Mouse (Mus musculus) embryonic facial prominence, embryonic 15.5 days (tissue): ENCODE data around the gene Ptprn2. TPM values are rescaled to one million over a fixed set of nuclear protein-coding genes. Genes with fewer than 3 reads are reported as not detected.

ENCODE experiments used
- ATAC-seq: fragments of 200-750 bp; cut with Nextera tagmentation; 2 replicates; pipeline ENCODE4 v1.8.0; 2017; ENCODE audit warnings: low read depth, moderate TSS enrichment; ENCODE audit not compliant: insufficient number of reproducible peaks, low FRiP score, low TSS enrichment
- H3K27ac ChIP-seq: fragments of 300-500 bp; sonication (generic); replicated peaks from 2 replicates; pipeline ENCODE4 v1.5.1; 2015; ENCODE audit warnings: mild to moderate bottlenecking, inconsistent platforms
- H3K27me3 ChIP-seq: fragments of 300-500 bp; sonication (generic); 2 replicates; pipeline ENCODE4 v1.6.1; 2015; ENCODE audit warnings: inconsistent platforms
- H3K36me3 ChIP-seq: fragments of 300-500 bp; sonication (generic); 2 replicates; pipeline ENCODE4 v1.6.1; 2015; ENCODE audit warnings: mild to moderate bottlenecking, inconsistent platforms
- H3K4me1 ChIP-seq: fragments of 300-500 bp; sonication (generic); 2 replicates; pipeline ENCODE4 v1.6.1; 2015; ENCODE audit warnings: inconsistent platforms
- H3K4me2 ChIP-seq: fragments of 300-500 bp; sonication (generic); replicated peaks from 2 replicates; pipeline ENCODE4 v1.6.1; 2015; ENCODE audit warnings: mild to moderate bottlenecking, inconsistent platforms
- H3K4me3 ChIP-seq: fragments of 300-500 bp; sonication (generic); replicated peaks from 2 replicates; pipeline ENCODE4 v1.5.1; 2015; ENCODE audit warnings: mild to moderate bottlenecking, inconsistent platforms
- H3K9ac ChIP-seq: fragments of 300-500 bp; sonication (generic); 2 replicates; pipeline ENCODE4 v1.6.1; 2015; ENCODE audit warnings: inconsistent platforms
- H3K9me3 ChIP-seq: fragments of 300-500 bp; sonication (generic); replicated peaks from 2 replicates; pipeline ENCODE4 v1.6.1; 2016; ENCODE audit warnings: inconsistent platforms
- WGBS: fragments of 180-500 bp; shearing (Covaris S2); methylation state at CpG from one replicate; pipeline ENCODE4 v1.1.7; 2015; 5-methylcytosine and 5-hydroxymethylcytosine counted together
- polyA plus RNA-seq: library from polyadenylated mRNA; unstranded; fragments of >200 nt; fragmentation: Nextera tagmentation; extraction: Ambion mirVana; gene quantifications from 2 replicates; pipeline ENCODE4 v1.2.1, GENCODE M21; 2015

Ptprn2 gene
- polyA plus RNA-seq, 1 experiment from 2014 or later, result 0.12 TPM

- Histone ChIP-seq H3K4me3 (peak overlapping the region; percentile 25), H3K9me3 (no peaks in the 10 kb centered on the region), H3K9ac (no peak overlapping the region), H3K4me1 (peaks cover 13% of the 10 kb centered on the region), H3K36me3 (no peaks in the 10 kb centered on the region), H3K27me3 (peaks cover 68% of the 10 kb centered on the region), H3K27ac (no peak overlapping the region), H3K4me2 (peak overlapping the region; percentile 42)
- WGBS, result 6% methylated on average over 30 of the region's 30 CpGs
- ATAC-seq, result no peak
Measured at GRCm38 (mm10) chr12:117160211-117160891, 674.8 kb downstream of the Ptprn2 start.

GRCm38 (mm10) chr12:117162180-117162579 lies 676.7 kb downstream of the Ptprn2 start:
- peaks cover 13% of the 10 kb centered on the region for H3K4me1 ChIP-seq
- no peak overlapping the region for H3K9ac ChIP-seq
- H3K27me3 ChIP-seq, result peaks cover 54% of the 10 kb centered on the region
- no peak overlapping the region for H3K27ac ChIP-seq
- no peaks in the 10 kb centered on the region for H3K9me3 ChIP-seq
- 60% methylated on average over 3 of the region's 3 CpGs for WGBS
- H3K4me2 ChIP-seq, result no peak overlapping the region
- H3K4me3 ChIP-seq, result no peak overlapping the region
- ATAC-seq, result no peak
- H3K36me3 ChIP-seq, result no peaks in the 10 kb centered on the region

GRCm38 (mm10) chr12:117163789-117164188 lies 678.3 kb downstream of the Ptprn2 start:
- Histone ChIP-seq H3K4me2 (no peak overlapping the region), H3K27me3 (peaks cover 38% of the 10 kb centered on the region), H3K9me3 (no peaks in the 10 kb centered on the region), H3K4me1 (peaks cover 13% of the 10 kb centered on the region), H3K9ac (no peak overlapping the region), H3K27ac (no peak overlapping the region), H3K4me3 (no peak overlapping the region), H3K36me3 (no peaks in the 10 kb centered on the region)
- ATAC-seq, result no peak
- WGBS, result 44% methylated on average over 3 of the region's 3 CpGs

GRCm38 (mm10) chr12:117166266-117166665 lies 680.7 kb downstream of the Ptprn2 start:
- Histone ChIP-seq H3K4me1 (no peaks in the 10 kb centered on the region), H3K27me3 (peaks cover 13% of the 10 kb centered on the region), H3K4me2 (no peak overlapping the region), H3K9me3 (no peaks in the 10 kb centered on the region), H3K9ac (no peak overlapping the region), H3K4me3 (no peak overlapping the region), H3K27ac (no peak overlapping the region), H3K36me3 (no peaks in the 10 kb centered on the region)
- 67% methylated on average over 5 of the region's 5 CpGs for WGBS
- ATAC-seq, result no peak

- H3K9ac ChIP-seq, result no peak overlapping the region
- H3K9me3 ChIP-seq, result no peaks in the 10 kb centered on the region
- WGBS, result 45% methylated on average over 5 of the region's 5 CpGs
- H3K36me3 ChIP-seq, result no peaks in the 10 kb centered on the region
- no peak for ATAC-seq
- no peaks in the 10 kb centered on the region for H3K27me3 ChIP-seq
- no peak overlapping the region for H3K4me2 ChIP-seq
- no peak overlapping the region for H3K27ac ChIP-seq
- H3K4me3 ChIP-seq, result no peak overlapping the region
- H3K4me1 ChIP-seq, result 0 out of 2 replicates have a peak, but pooled peaks cover 4% of the 10 kb centered on the region
Measured at GRCm38 (mm10) chr12:117169670-117170069, 684.1 kb downstream of the Ptprn2 start.

- no peak overlapping the region for H3K4me2 ChIP-seq
- no peak overlapping the region for H3K27ac ChIP-seq
- no peak overlapping the region for H3K4me3 ChIP-seq
- no peaks in the 10 kb centered on the region for H3K9me3 ChIP-seq
- WGBS, result 57% methylated on average over 2 of the region's 2 CpGs
- peak; percentile 5; the same call in 1 of the 2 replicates for ATAC-seq
- 0 out of 2 replicates have a peak, but pooled peaks cover 4% of the 10 kb centered on the region for H3K4me1 ChIP-seq
- 0 out of 2 replicates have a peak, but pooled peaks cover 3% of the 10 kb centered on the region for H3K27me3 ChIP-seq
- H3K36me3 ChIP-seq, result no peaks in the 10 kb centered on the region
- no peak overlapping the region for H3K9ac ChIP-seq
Measured at GRCm38 (mm10) chr12:117172529-117172884, 687.0 kb downstream of the Ptprn2 start.

- no peak overlapping the region for H3K9ac ChIP-seq
- H3K36me3 ChIP-seq, result no peaks in the 10 kb centered on the region
- H3K27ac ChIP-seq, result no peak overlapping the region
- H3K9me3 ChIP-seq, result no peaks in the 10 kb centered on the region
- peak; percentile 55; the same call in 1 of the 2 replicates for ATAC-seq
- H3K4me3 ChIP-seq, result no peak overlapping the region
- WGBS, result 27% methylated on average over 11 of the region's 11 CpGs
- 0 out of 2 replicates have a peak, but pooled peaks cover 4% of the 10 kb centered on the region for H3K4me1 ChIP-seq
- H3K27me3 ChIP-seq, result 0 out of 2 replicates have a peak, but pooled peaks cover 3% of the 10 kb centered on the region
- no peak overlapping the region for H3K4me2 ChIP-seq
Measured at GRCm38 (mm10) chr12:117172885-117173529, 687.5 kb downstream of the Ptprn2 start.

- no peak overlapping the region for H3K4me2 ChIP-seq
Measured at GRCm38 (mm10) chr12:117174189-117174588, 688.7 kb downstream of the Ptprn2 start.

GRCm38 (mm10) chr12:117175072-117175681 lies 689.7 kb downstream of the Ptprn2 start:
- 85% methylated on average over 15 of the region's 15 CpGs for WGBS
- no peak overlapping the region for H3K27ac ChIP-seq
- H3K9ac ChIP-seq, result no peak overlapping the region
- H3K4me1 ChIP-seq, result 0 out of 2 replicates have a peak, but pooled peaks cover 4% of the 10 kb centered on the region
- H3K4me3 ChIP-seq, result no peak overlapping the region
- no peak for ATAC-seq
- H3K36me3 ChIP-seq, result no peaks in the 10 kb centered on the region
- no peaks in the 10 kb centered on the region for H3K9me3 ChIP-seq
- H3K4me2 ChIP-seq, result no peak overlapping the region
- H3K27me3 ChIP-seq, result 0 out of 2 replicates have a peak, but pooled peaks cover 3% of the 10 kb centered on the region

More at GRCm38 (mm10) chr12:117174189-117174588, 688.7 kb downstream of the Ptprn2 start:
- no peak for ATAC-seq
- H3K27me3 ChIP-seq, result 0 out of 2 replicates have a peak, but pooled peaks cover 3% of the 10 kb centered on the region
- no peak overlapping the region for H3K4me3 ChIP-seq
- H3K4me1 ChIP-seq, result 0 out of 2 replicates have a peak, but pooled peaks cover 4% of the 10 kb centered on the region
- H3K9ac ChIP-seq, result no peak overlapping the region
- no peaks in the 10 kb centered on the region for H3K9me3 ChIP-seq
- 15% methylated on average over 3 of the region's 3 CpGs for WGBS
- no peaks in the 10 kb centered on the region for H3K36me3 ChIP-seq
- no peak overlapping the region for H3K27ac ChIP-seq

GRCm38 (mm10) chr12:117176259-117176823 lies 690.8 kb downstream of the Ptprn2 start:
- 67% methylated on average over 13 of the region's 13 CpGs for WGBS
- ATAC-seq, result no peak
- H3K4me3 ChIP-seq, result no peak overlapping the region

GRCm38 (mm10) chr12:117187167-117187566 lies 701.6 kb downstream of the Ptprn2 start:
- ATAC-seq, result no peak
- no peaks in the 10 kb centered on the region for H3K36me3 ChIP-seq
- no peak overlapping the region for H3K27ac ChIP-seq
- H3K4me3 ChIP-seq, result no peak overlapping the region
- no peak overlapping the region for H3K4me2 ChIP-seq
- H3K27me3 ChIP-seq, result no peaks in the 10 kb centered on the region
- H3K9ac ChIP-seq, result no peak overlapping the region
- no peaks in the 10 kb centered on the region for H3K9me3 ChIP-seq
- H3K4me1 ChIP-seq, result no peaks in the 10 kb centered on the region
- WGBS, result 82% methylated on average over 3 of the region's 3 CpGs

More at GRCm38 (mm10) chr12:117176259-117176823, 690.8 kb downstream of the Ptprn2 start:
- Histone ChIP-seq H3K4me2 (no peak overlapping the region), H3K4me1 (0 out of 2 replicates have a peak, but pooled peaks cover 4% of the 10 kb centered on the region), H3K27me3 (0 out of 2 replicates have a peak, but pooled peaks cover 3% of the 10 kb centered on the region), H3K36me3 (no peaks in the 10 kb centered on the region), H3K9me3 (no peaks in the 10 kb centered on the region), H3K9ac (no peak overlapping the region), H3K27ac (no peak overlapping the region)
